Mouse (Mus musculus): Measurements from ENCODE around the gene Gpr4. TPM values are rescaled to one million over a fixed set of nuclear protein-coding genes. Genes with fewer than 3 reads are reported as not detected.

The Gpr4 gene
- total and polyA plus RNA-seq, 2 experiments from 2014 or later, result 2.2 to 5.9 TPM

GRCm38 (mm10) chr7:19265928-19266822, 53.8 kb downstream of the Gpr4 start:
- Histone ChIP-seq H3K36me3 (ENCODE audit: insufficient read depth) (peaks cover 27% of the 10 kb centered on the region), H3K27me3 (ENCODE audit: insufficient read depth, low read length) (no peaks in the 10 kb centered on the region), H3K9ac (no peak overlapping the region), H3K9me3 (ENCODE audit: low read length) (no peaks in the 10 kb centered on the region), H3K4me2 (ENCODE audit: low read depth) (no peak overlapping the region), H3K27ac (ENCODE audit: low read depth, low read length) (no peak overlapping the region), H3K4me1 (ENCODE audit: insufficient read depth) (peaks cover 15% of the 10 kb centered on the region), H3K4me3 (ENCODE audit: low read depth, low read length) (no peak overlapping the region)
- DNase-seq (no peak), ATAC-seq (no peak)
- WGBS, result 81% methylated on average over 10 of the region's 10 CpGs
- TF ChIP-seq CTCF (IDR thresholded peaks at IDR 0.05; ENCODE audit: low read depth), result no peak

- no peak overlapping the region for H3K4me2 ChIP-seq (ENCODE audit: low read depth)
- no peak for ATAC-seq
- no peaks in the 10 kb centered on the region for H3K27me3 ChIP-seq (ENCODE audit: insufficient read depth, low read length)
- no peak overlapping the region for H3K4me3 ChIP-seq (ENCODE audit: low read depth, low read length)
- 81% methylated on average over 10 of the region's 10 CpGs for WGBS
- H3K9me3 ChIP-seq (ENCODE audit: low read length), result no peaks in the 10 kb centered on the region
- no peak for DNase-seq
- H3K4me1 ChIP-seq (ENCODE audit: insufficient read depth), result peaks cover 15% of the 10 kb centered on the region
- peaks cover 21% of the 10 kb centered on the region for H3K36me3 ChIP-seq (ENCODE audit: insufficient read depth)
- no peak for TF ChIP-seq CTCF (IDR thresholded peaks at IDR 0.05; ENCODE audit: low read depth)
- no peak overlapping the region for H3K9ac ChIP-seq
- no peak overlapping the region for H3K27ac ChIP-seq (ENCODE audit: low read depth, low read length)
Measured at GRCm38 (mm10) chr7:19267051-19267450, 54.7 kb downstream of the Gpr4 start.

GRCm38 (mm10) chr7:19268993-19269681, 56.8 kb downstream of the Gpr4 start:
- ATAC-seq, result no peak
- no peaks in the 10 kb centered on the region for H3K27me3 ChIP-seq (ENCODE audit: insufficient read depth, low read length)
- peaks cover 4% of the 10 kb centered on the region; the same call in 1 of the 2 replicates for H3K36me3 ChIP-seq (ENCODE audit: insufficient read depth)
- H3K4me1 ChIP-seq (ENCODE audit: insufficient read depth), result peaks cover 15% of the 10 kb centered on the region
- H3K27ac ChIP-seq (ENCODE audit: low read depth, low read length), result peak overlapping the region; percentile 29; the same call in 1 of the 2 replicates
- H3K4me3 ChIP-seq (ENCODE audit: low read depth, low read length), result peak overlapping the region; percentile 72
- WGBS, result 61% methylated on average over 10 of the region's 10 CpGs
- no peak for TF ChIP-seq CTCF (IDR thresholded peaks at IDR 0.05; ENCODE audit: low read depth)
- H3K9me3 ChIP-seq (ENCODE audit: low read length), result no peaks in the 10 kb centered on the region
- no peak overlapping the region for H3K9ac ChIP-seq
- DNase-seq, result no peak
- H3K4me2 ChIP-seq (ENCODE audit: low read depth), result peak overlapping the region; percentile 95

- Histone ChIP-seq H3K9ac (peak overlapping the region; percentile 66), H3K4me3 (ENCODE audit: low read depth, low read length) (peak overlapping the region; percentile 72), H3K27me3 (ENCODE audit: insufficient read depth, low read length) (no peaks in the 10 kb centered on the region), H3K9me3 (ENCODE audit: low read length) (no peaks in the 10 kb centered on the region), H3K4me2 (ENCODE audit: low read depth) (peak overlapping the region; percentile 95), H3K4me1 (ENCODE audit: insufficient read depth) (peaks cover 15% of the 10 kb centered on the region), H3K27ac (ENCODE audit: low read depth, low read length) (peak overlapping the region; percentile 29; the same call in 1 of the 2 replicates), H3K36me3 (ENCODE audit: insufficient read depth) (no peaks in the 10 kb centered on the region)
- TF ChIP-seq CTCF (IDR thresholded peaks at IDR 0.05; ENCODE audit: low read depth), result no peak
- DNase-seq, result no peak
- 9% methylated on average over 17 of the region's 19 CpGs for WGBS
- ATAC-seq, result no peak
Measured at GRCm38 (mm10) chr7:19269721-19270441, 57.5 kb downstream of the Gpr4 start.

- no peak for TF ChIP-seq CTCF (IDR thresholded peaks at IDR 0.05; ENCODE audit: low read depth)
- H3K4me1 ChIP-seq (ENCODE audit: insufficient read depth), result peaks cover 15% of the 10 kb centered on the region
- DNase-seq, result peak; percentile 30
- 2% methylated on average over 16 of the region's 21 CpGs for WGBS
- peak overlapping the region; percentile 95 for H3K4me2 ChIP-seq (ENCODE audit: low read depth)
- H3K4me3 ChIP-seq (ENCODE audit: low read depth, low read length), result peak overlapping the region; percentile 72
- H3K36me3 ChIP-seq (ENCODE audit: insufficient read depth), result no peaks in the 10 kb centered on the region
- ATAC-seq, result no peak
- H3K9me3 ChIP-seq (ENCODE audit: low read length), result no peaks in the 10 kb centered on the region
- peak overlapping the region; percentile 66 for H3K9ac ChIP-seq
- peak overlapping the region; percentile 29; the same call in 1 of the 2 replicates for H3K27ac ChIP-seq (ENCODE audit: low read depth, low read length)
- no peaks in the 10 kb centered on the region; the same call in 1 of the 2 replicates for H3K27me3 ChIP-seq (ENCODE audit: insufficient read depth, low read length)
Measured at GRCm38 (mm10) chr7:19270509-19271237, 58.3 kb downstream of the Gpr4 start.
